Mouse (Mus musculus) heart, postnatal 0 days (tissue): ENCODE measurements around the gene Cmtm8.

Source experiments
- CTCF ChIP-seq: IDR thresholded peaks from 2 replicates; pipeline ENCODE4 v1.5.1; 2016; ENCODE audit warnings: antibody characterized with exemption, control low read depth, low read depth
- EP300 ChIP-seq: IDR thresholded peaks from 2 replicates; pipeline ENCODE4 v1.6.1; 2016; ENCODE audit warnings: antibody characterized with exemption, low read depth

GRCm38 (mm10) chr9:114821548-114822289 lies 22.2 kb downstream of the Cmtm8 start:
- TF ChIP-seq CTCF (no peak), EP300 (no peak)
